Mouse (Mus musculus) central nervous system, embryonic 18 days (tissue): ENCODE measurements around the gene Fbxo21. TPM values are rescaled to one million over a fixed set of nuclear protein-coding genes. Genes with fewer than 3 reads are reported as not detected.

Experiments used
- polyA plus RNA-seq: library from polyadenylated mRNA; depleted of rRNA; stranded (reverse); fragments of >200 nt; gene quantifications from 2 replicates; pipeline ENCODE4 v1.2.3, GENCODE M21; 2012; rRNA removed

The Fbxo21 gene
- 152 and 169 TPM in 2 replicates for polyA plus RNA-seq

DNA sequence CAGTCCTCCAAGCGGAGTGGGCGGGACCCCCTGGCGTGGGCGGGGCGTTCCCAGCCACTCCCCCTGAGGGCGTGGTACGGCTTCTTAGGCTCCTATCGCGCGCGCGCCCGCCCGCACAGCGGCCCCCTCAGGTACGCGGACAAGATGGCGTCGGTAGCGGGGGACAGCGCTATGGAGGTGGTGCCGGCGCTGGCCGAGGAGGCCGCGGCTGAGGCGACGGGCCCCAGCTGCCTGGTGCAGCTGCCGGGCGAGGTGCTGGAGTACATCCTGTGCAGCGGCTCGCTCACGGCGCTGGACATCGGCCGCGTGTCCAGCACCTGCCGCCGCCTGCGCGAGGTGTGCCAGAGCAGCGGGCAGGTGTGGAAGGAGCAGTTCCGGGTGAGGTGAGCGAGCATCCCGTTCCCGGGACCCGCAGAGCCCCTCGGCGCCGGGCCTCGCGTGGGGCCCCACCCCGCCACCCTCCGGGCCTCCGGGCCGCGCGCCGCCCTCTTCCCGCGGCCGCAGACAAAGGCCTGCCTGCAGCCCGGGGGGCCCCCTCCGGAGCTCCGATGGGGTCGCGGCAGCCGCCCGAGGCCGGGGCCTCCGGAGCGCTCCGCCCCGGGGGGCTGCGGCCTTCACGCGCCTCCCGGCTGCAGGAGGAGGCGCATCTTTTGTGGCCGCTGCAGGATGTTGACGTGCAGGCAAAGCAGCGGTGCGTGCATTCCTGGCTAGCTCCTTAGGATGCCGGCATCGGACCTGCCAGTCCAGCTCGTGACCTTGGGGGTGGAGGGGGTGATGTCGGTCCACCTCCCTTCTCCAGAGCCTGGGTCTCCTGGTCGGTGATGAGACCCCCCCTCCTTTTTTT, at the start of gene Fbxo21:
Fbxo21 (plus strand) TSS at position 74 of the 844 bp plus-strand sequence.

DNA sequence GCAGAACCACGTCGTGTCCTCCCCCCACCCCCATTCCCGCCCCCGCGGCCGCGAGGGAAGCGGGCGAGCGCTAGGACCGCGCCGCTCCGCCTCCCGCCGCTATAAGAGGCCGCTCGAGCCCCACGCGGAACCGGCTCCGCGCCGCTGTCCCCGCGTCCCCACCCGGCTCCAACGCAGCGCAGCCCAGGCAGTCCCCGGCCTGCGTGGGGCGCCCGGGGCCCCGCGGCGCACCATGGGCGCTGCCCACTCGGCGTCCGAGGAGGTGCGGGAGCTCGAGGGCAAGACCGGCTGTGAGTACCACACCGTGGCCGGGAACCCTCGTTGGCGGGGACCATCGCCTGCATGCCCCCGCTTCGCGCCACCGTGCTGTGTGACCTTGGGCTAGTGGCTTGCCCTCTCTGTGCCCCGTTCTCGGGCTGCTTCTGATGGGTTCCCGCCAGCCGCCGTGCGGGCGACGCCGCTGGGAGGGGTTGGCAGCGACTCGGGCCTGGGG, 51.2 kb downstream of the Fbxo21 start, which contains the start of gene Tesc:
Tesc (plus strand) TSS at position 46 of the 493 bp plus-strand sequence.

Other genes with a start within 250 kb of the Fbxo21 start
- 6.9 and 8.9 TPM in 2 replicates for gene Nos1, start 195.7 kb upstream of the Fbxo21 start, polyA plus RNA-seq
- gene Tesc, start 51.0 kb downstream of the Fbxo21 start, polyA plus RNA-seq = 3.8 and 4.2 TPM in 2 replicates
- 39.2 and 39.4 TPM in 2 replicates for gene Fbxw8, start 178.7 kb downstream of the Fbxo21 start, polyA plus RNA-seq
- 10.4 and 10.5 TPM in 2 replicates for gene Hrk, start 187.9 kb downstream of the Fbxo21 start, polyA plus RNA-seq